Mouse (Mus musculus): ENCODE measurements around the gene Ccrl2.

DNA sequence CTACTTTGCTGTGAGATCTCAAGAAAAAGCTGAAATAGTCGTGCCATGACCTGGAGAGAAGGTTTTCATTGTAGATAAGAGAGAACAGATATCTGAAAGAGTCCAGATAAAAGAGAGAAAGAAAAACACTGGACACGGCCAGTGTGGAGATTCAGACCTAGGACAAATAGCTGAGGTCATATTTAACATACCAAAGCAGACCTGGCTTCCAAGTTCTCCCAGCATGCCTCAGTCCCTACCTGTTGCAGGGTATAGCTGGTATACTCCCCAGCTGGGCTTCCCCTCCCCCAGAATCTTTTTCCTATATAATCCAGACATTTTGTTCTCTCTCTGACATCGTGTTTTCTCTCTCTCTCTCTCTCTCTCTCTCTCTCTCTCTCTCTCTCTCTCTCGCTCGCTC is 30.6 kb upstream of the Ccrl2 start:
- TF ChIP-seq CTCF (IDR thresholded peaks at IDR 0.05; ENCODE audit: insufficient read depth, low read depth, low read length) (no peak), POLR2A (IDR thresholded peaks at IDR 0.05; ENCODE audit: insufficient read depth, low read depth, low read length) (no peak)

All from olfactory bulb, adult 2 months (tissue).